Mouse (Mus musculus) cerebellum, adult 9-11 months (tissue): ENCODE measurements at regions not wholly inside any gene's neighbourhood (a gene's known extent, or its start where the extent isn't known, plus 50 kb on each side); places are given as distances from the start of the nearest gene placed in this dataset.

Experiments
- DNase-seq: peaks from one replicate; pipeline ENCODE4 v3.0.0; 2022

DNA sequence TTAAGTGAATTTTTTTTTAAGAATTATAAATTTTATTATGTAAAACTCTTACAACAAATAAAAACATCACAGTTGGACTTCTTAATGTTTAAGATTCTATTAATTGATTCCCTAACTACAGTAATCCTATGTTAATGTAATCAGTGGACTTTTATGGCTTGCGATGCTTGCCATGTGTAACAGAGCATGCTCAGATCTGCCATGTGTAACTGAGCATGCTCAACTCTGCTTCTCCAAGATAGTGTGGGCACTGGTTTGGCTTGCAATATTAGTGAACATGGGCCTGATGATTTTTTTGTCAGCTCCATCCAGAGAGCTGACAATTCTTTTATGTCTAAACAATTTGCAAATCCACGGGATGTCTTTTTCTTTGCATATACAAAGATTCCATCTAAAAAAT, 66.4 kb upstream of the Tas2r119 start:
- no peak for DNase-seq
